Mouse (Mus musculus) left cerebral cortex, adult 18-20 months (tissue): ENCODE results near the gene Nle1. TPM values are rescaled to one million over a fixed set of nuclear protein-coding genes. Genes with fewer than 3 reads are reported as not detected.

ENCODE experiments used
- DNase-seq, 2 experiments: peaks; one replicate each; pipeline ENCODE4 v3.0.0; 2021 to 2022; ENCODE audit warnings: low spot score in 2 of 2, mixed read lengths in 1 of 2
- total RNA-seq, 2 experiments: library from RNA; stranded (reverse); gene quantifications; 2 replicates each; pipeline ENCODE4 v1.2.3; 2021

Nle1 gene
- total RNA-seq, 2 experiments from 2014 or later = 37.2 to 41.6 TPM

DNA sequence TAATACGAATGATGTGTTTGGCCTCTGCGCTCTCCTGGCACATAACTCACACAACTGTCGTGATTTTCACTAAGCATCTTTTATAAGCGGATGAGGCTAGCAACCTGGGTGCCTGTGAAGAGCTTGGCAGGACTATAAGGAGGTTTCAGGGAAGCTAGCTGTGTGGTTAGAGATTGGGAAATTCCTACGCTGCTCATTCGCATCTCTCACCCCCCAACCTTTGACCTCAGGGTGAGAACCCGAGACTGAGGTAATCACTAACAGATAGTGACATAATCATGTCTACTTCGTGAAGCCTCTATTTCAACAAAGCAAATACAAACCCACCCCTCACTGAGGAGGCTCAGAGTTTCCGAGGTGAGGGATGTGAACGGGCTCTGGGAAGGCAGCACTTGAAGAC is 12.6 kb upstream of the Nle1 start:
- DNase-seq = no peak

- DNase-seq = peak; percentile 71 to 80
Measured at GRCm38 (mm10) chr11:82914711-82915352, 6.6 kb upstream of the Nle1 start.

DNA sequence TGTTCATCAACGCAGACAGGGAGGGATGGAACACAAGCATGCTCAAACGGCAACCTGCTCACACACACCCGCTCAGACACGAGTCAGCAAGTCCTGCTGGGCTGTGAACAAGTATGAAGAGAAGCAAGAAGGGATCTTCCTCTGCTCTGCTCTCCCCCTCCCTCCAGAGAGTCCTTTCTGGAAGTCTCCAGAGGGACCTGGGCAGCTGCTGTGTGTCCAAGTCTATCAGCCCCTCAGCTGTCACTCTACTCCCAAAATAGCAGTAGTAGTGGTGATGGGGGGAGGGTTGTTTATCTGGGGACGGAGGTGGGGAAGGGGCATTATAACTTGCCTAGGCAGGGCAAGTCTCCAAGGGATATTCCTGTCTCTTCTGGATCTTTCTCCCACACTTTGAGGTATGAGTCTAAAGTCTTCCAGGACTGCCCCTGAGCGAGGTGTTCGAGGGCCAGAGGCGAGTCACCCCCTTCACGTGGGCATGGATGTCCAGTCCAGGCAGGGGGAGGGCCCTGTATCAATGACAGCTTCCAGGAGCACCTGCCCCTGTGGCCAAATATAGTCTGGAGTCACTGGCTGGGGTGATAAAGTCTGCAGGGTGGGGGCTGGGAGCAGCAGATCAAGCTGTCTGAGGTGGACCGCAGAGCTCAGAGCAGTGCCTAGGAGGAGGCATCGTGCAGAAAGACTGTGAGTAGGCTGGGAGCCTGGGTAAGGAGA is 2.6 kb upstream of the Nle1 start:
- DNase-seq = no peak

GRCm38 (mm10) chr11:82910250-82910649 is 2.0 kb upstream of the Nle1 start, which contains the start of gene Unc45b:
Gene Unc45b, plus strand, starts transcription at chr11:82910550.
- no peak for DNase-seq

DNA sequence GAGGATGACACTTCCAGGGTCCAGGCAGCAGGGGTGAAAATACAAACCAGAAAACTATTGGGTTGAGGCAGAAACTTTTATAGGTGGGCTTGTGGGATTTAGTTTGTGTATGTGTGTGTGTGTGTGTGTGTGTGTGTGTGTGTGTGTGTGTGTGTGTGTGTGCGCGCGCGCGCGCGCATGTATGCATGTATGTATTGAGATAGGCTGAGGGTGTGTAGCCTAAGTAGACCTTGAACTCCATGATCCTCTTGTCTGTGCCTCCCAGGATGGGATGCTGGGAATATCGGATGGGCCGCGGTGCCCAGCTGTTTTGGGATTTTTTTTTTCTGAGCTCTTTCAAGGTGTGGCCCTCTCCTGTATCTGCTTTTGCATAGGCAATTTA is 388 bp upstream of the Nle1 start:
- DNase-seq = no peak

DNA sequence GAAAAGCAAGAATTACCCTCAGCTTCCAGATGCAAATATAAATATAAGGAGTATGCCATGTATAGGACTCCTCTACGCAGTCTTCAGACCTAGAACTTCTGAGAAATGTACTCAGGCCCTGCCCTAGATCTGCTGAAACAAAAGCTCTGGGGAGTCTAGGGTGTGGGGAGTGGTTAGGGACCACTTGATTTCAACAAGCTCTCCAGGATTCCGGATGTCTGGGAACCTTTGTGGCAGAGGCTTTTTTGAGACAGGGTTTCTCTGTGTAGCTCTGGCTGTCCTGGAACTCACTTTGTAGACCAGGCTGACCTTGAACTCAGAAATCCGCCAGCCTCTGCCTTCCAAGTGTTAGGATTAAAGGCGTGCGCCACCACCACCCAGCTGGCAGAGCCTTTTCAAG is 2.4 kb downstream of the Nle1 start:
- no peak for DNase-seq

GRCm38 (mm10) chr11:82904952-82905351 is 3.3 kb downstream of the Nle1 start:
- no peak for DNase-seq

DNA sequence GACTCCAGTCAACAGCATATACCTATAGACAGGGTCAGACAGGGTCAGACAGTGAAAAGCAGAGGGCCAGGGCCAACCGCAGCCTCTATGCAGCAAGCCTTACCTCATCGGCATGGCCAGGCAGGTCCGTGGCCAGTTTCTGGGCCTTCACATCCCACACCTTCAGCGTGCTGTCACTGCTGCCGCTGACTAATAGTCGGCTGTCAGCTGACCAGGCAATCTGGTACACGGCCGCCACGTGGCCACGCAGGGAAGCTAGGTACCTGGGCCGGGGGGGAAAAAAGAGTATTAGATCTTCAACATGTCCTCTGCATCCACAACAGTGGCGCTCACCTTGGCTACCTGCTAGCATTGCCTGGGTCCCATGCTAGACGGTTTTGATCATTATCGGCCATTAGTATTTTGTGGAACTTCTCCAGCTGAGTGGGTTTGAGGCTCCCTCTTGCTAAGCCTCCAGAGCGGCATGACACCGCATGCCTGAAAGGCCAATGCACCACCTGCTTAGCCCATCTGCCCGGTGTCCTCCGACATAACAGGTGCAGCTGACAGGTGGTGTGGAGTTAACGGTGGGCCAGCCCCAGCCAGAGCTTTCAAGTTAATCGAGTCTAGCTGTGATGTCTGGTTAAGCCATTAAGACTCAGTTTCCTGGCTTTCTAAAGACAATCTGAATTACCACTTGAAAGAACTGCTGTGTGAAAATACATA is 6.5 kb downstream of the Nle1 start:
- no peak for DNase-seq

- no peak for DNase-seq
Measured at GRCm38 (mm10) chr11:82899720-82900119, 8.5 kb downstream of the Nle1 start.

DNA sequence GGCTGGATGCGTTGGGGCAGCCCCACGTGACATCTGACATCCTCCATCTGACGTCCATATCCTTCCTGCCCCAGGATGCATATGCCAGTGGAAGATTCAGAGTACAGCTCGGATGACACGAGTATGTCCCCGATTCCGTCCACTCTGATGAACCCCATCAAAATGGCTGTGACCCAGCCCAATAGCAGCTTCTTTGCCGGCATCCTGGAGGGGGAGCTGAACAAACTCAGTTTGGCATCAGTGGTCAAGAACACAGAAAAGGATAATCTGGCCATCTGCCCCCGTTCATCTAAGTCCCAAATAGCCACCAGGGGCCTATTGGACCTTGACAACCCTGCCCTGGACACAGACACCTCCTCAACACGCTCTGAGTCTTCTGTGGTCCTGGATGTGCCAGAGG is 10.7 kb downstream of the Nle1 start:
- DNase-seq = no peak

GRCm38 (mm10) chr11:82891936-82892335 is 16.3 kb downstream of the Nle1 start, which contains the start of gene Fndc8:
Gene Fndc8, plus strand, starts transcription at chr11:82892124.
- DNase-seq = no peak

- peak; percentile 92 to 94 for DNase-seq
Measured at GRCm38 (mm10) chr11:82890342-82890762, 17.9 kb downstream of the Nle1 start, which contains the start of gene Rad51d. Gene Rad51d, minus strand, starts transcription at chr11:82890614.

DNA sequence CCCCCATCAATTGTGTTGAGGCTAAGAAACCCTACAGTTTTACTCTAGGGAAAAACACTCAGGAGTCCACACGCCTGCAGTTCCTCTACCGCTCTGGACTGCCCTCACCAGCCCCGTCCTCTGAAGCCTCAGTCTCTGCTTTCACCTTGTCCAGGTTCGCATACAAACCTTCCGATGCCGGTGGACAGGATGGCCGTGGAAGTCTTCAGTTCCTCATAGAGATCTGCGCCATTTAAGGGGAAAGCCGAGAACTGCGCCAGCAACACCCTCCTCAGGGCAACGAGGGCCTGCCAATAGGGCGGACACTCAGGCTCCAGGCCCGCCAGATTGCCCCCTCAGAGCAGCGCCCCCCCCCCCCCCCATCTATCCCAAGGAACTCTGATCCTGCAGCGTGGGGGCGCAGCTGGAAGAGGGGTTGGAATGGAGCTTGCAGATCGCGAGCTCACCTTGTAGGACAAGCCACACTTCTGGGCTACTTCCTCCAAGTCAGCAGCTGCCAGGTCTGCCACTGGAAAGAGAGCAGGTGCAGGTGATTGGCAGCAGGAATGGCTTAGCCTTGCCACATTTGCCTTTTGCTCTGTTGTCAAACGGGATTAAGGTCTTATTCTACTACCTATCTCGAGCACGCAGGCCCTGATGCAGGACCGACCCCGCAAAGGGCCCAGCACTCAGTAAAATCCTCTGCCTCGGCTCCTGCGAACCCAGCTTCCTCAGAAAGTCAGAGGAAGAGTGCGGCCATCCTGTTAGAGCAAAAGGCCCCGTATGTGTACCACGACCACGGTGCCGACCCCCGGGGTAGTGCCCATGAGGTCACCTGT is 18.5 kb downstream of the Nle1 start:
- no peak for DNase-seq

- DNase-seq = no peak
Measured at GRCm38 (mm10) chr11:82888491-82888946, 19.7 kb downstream of the Nle1 start.

GRCm38 (mm10) chr11:82886559-82886958 is 21.7 kb downstream of the Nle1 start:
- DNase-seq = no peak

- DNase-seq = no peak
Measured at GRCm38 (mm10) chr11:82883180-82883579, 25.0 kb downstream of the Nle1 start.

DNA sequence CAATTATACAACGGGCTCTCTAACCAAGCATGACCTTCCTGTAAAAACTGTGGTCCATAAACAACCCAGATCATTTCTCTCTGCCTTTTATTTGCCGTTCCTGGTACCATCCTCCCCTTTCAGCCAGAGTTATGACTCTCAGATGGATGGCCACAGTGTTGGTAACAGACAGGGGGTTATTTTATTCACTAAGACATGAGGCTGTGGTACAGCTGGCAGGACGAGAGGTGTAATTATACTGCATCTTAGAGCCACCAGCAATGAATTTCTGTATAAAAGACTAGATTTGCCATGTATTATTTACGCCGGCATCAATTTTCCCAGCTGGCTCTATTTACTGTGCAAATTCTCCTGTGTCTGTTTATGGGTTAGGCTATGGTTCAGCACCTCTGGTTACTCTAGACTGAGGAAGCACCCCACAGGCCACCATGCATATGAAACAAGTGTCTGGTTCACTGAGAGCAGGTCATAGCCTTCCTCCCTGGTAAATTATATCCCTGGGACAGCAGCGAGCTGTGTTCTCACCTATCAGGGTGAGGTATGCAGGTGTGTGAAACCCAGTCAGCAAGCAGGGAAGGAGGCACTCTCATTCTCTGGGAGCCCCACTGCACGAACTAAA is 30.4 kb downstream of the Nle1 start:
- no peak for DNase-seq

DNA sequence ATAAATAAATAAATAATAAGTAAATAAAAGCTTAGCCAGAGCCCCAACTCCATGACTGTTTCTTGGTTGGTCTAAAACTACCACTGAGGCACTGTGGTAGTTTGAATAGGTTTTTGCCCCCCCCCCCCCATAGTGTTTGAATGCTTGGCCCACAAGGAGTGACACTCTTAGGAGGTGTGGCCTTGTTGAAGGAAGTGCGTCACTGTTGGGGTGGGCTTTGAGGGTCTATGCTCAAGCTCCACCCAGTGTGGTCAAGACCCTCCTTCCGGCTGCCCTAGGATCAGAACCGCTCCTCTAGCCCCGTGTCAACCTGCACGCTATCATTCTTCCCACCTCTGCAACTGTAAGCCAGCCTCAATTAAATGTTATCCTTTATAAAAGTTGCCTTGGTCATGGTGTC is 32.6 kb downstream of the Nle1 start:
- no peak for DNase-seq

- no peak for DNase-seq
Measured at GRCm38 (mm10) chr11:82874924-82875323, 33.3 kb downstream of the Nle1 start.

DNA sequence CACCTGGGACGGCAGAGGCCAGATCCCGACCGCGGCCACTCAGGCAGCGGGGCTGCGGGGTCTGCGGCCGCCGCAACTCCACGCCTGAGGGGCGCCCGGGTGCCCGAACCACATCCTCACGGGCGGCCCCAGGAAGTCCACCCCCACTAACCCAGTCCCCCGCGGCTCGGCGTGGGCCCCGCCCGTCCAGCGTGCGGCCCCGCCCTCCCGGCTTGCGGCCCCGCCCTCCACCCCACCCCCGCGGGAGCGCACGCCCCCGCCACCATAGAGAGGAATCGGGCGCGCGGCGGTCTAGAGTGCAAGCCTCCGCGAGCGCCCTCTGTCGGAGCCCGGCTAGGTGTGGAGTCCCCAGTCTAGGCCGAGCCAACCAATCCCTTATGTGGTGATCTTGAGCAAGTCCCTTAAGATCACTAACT is 37.2 kb downstream of the Nle1 start, which contains the start of gene Rffl:
TSS of gene Rffl (minus strand) at position 180 of the 416 bp plus-strand sequence.
- peak; percentile 93 to 98 for DNase-seq
